ENCODE assay signal across 8 mouse cellular contexts in the genomic region with DNA sequence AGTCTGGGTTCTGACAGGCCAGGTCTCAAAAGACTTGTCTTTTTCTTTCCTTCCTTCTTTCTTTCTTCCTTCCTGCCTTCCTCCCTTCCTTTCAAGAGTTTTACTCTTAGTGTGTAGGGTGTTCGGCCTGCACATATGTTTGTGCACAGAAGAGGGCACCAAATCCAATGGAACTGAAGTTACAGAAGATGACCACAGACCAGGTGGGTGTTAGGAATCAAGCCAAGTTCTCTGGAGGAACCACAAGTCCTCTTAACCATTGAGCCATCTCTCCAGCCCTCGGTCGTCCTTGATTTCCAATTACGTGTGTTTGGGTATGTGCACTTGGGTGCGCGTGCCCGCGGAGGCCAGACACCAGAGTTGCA. TPM values are rescaled to one million over a fixed set of nuclear protein-coding genes. Genes with fewer than 3 reads are reported as not detected.
DNase-seq lines count a peak whose midpoint lies in the region; ATAC-seq and TF ChIP-seq lines count a peak whose summit lies in the region.

No protein-coding gene starts in this region.

- peak overlapping the region; percentile 73 for H3K4me3 ChIP-seq in heart, adult 2 months
- H3K4me3 ChIP-seq in G1E (ENCODE audit: low read depth, low read length) = peak overlapping the region; percentile 85
- H3K4me3 ChIP-seq in forebrain, postnatal 0 days (ENCODE audit: low read depth, low read length) = peak overlapping the region; percentile 94
- H3K4me3 ChIP-seq in megakaryocyte, embryonic 14.5 days (replicated peaks) = peak overlapping the region; percentile 95

- peak overlapping the region; percentile 87 for H3K9ac ChIP-seq in heart, adult 2 months (ENCODE audit: low read depth, low read length)
- peak overlapping the region; percentile 94; the same call in 1 of the 2 replicates for H3K9ac ChIP-seq in forebrain, postnatal 0 days

- H3K4me1 ChIP-seq in heart, adult 2 months (ENCODE audit: control insufficient read depth, insufficient read depth, low read length) = peaks cover 2% of the 10 kb centered on the region; the same call in 1 of the 2 replicates
- H3K4me1 ChIP-seq in G1E (ENCODE audit: insufficient read depth, low read depth, low read length) = peaks cover 22% of the 10 kb centered on the region
- H3K4me1 ChIP-seq in forebrain, postnatal 0 days (ENCODE audit: insufficient read depth) = no peaks in the 10 kb centered on the region
- H3K4me1 ChIP-seq in megakaryocyte, embryonic 14.5 days = peaks cover 33% of the 10 kb centered on the region

- no peaks in the 10 kb centered on the region for H3K9me3 ChIP-seq in G1E (replicated peaks)
- no peaks in the 10 kb centered on the region for H3K9me3 ChIP-seq in forebrain, postnatal 0 days (ENCODE audit: low read length)
- no peaks in the 10 kb centered on the region for H3K9me3 ChIP-seq in megakaryocyte, embryonic 14.5 days

- TF ChIP-seq EP300 in heart, adult 2 months (IDR thresholded peaks at IDR 0.05; ENCODE audit: insufficient read depth, low read depth, low read length) = no peak

- no peak for TF ChIP-seq CTCF in heart, adult 2 months (IDR thresholded peaks at IDR 0.05)
- TF ChIP-seq CTCF in G1E (IDR thresholded peaks at IDR 0.05; ENCODE audit: low read depth, low read length) = no peak
- no peak for TF ChIP-seq CTCF in forebrain, postnatal 0 days (IDR thresholded peaks at IDR 0.05; ENCODE audit: low read depth)

- H3K36me3 ChIP-seq in heart, adult 2 months (ENCODE audit: control insufficient read depth, insufficient read depth, low read length) = peaks cover 3% of the 10 kb centered on the region; the same call in 1 of the 2 replicates
- peaks cover 24% of the 10 kb centered on the region for H3K36me3 ChIP-seq in G1E (replicated peaks)
- H3K36me3 ChIP-seq in forebrain, postnatal 0 days (ENCODE audit: insufficient read depth) = no peaks in the 10 kb centered on the region
- no peaks in the 10 kb centered on the region for H3K36me3 ChIP-seq in megakaryocyte, embryonic 14.5 days (replicated peaks; ENCODE audit: low read length)

- ATAC-seq in G1E (ENCODE audit: extremely low read depth, insufficient number of reproducible peaks, low FRiP score, poor library complexity, severe bottlenecking) = peak; percentile 51; the same call in 1 of the 2 replicates
- ATAC-seq in forebrain, postnatal 0 days = peak; percentile 50

- H3K4me2 ChIP-seq in forebrain, postnatal 0 days (ENCODE audit: low read depth) = peak overlapping the region; percentile 74

- 5% methylated on average over 8 of the region's 8 CpGs for whole genome bisulfite sequencing in heart, adult 2 months
- WGBS in forebrain, postnatal 0 days = 9% methylated on average over 8 of the region's 8 CpGs

- H3K27me3 ChIP-seq in heart, adult 2 months (ENCODE audit: control insufficient read depth, insufficient read depth, low read length) = no peaks in the 10 kb centered on the region
- H3K27me3 ChIP-seq in G1E (ENCODE audit: insufficient read depth, low read length) = no peaks in the 10 kb centered on the region
- H3K27me3 ChIP-seq in forebrain, postnatal 0 days (ENCODE audit: insufficient read depth, low read length) = no peaks in the 10 kb centered on the region
- peaks cover 4% of the 10 kb centered on the region for H3K27me3 ChIP-seq in megakaryocyte, embryonic 14.5 days (replicated peaks)

- intact Hi-C loops in heart, adult 2 months (cut with DNase I) = loop anchor here (2.0 kb wide), 1 partner anchor 51 kb away; the partner anchor contains the start of gene Ndufa12

- no peak for TF ChIP-seq POLR2A in heart, adult 2 months (IDR thresholded peaks at IDR 0.05; ENCODE audit: insufficient read depth, low read depth, low read length)

- peak overlapping the region; percentile 96 for H3K27ac ChIP-seq in heart, adult 2 months
- H3K27ac ChIP-seq in forebrain, postnatal 0 days (ENCODE audit: low read depth, low read length) = no peak overlapping the region; the same call in 1 of the 2 replicates

- DNase-seq in heart, adult 2 months = no peak
- DNase-seq in heart, adult 9 months (ENCODE audit: low spot score in 2 of 2) = no peak
- peak; percentile 22 for DNase-seq in G1E (ENCODE audit: low spot score)
- no peak for DNase-seq in forebrain, postnatal 0 days
- no peak for DNase-seq in adrenal gland, postnatal 4 days (ENCODE audit: low spot score in 2 of 2)
- DNase-seq in thymus, postnatal 0 days (ENCODE audit: low spot score) = no peak
- DNase-seq in cerebellum, adult 11 months = no peak

- H3K79me2 ChIP-seq in heart, adult 2 months (replicated peaks; ENCODE audit: control insufficient read depth, insufficient read depth, low read length) = no peaks in the 10 kb centered on the region

RNA-seq across cellular contexts. Expression of gene Nr2c1, which starts 0.5 kb away (rescaled TPM):
- 1 to 10 TPM; 6.1 to 6.6 TPM for total RNA-seq in heart, adult 2 months (2021)
- 3.3 and 4.3 TPM in 2 replicates for polyA plus RNA-seq in heart, adult 2 months (2012; rRNA removed)
- total RNA-seq in G1E (2014; fragmentation: Nextera tagmentation) = 12.2 and 12.6 TPM in 2 replicates
- total RNA-seq in G1E (2017) = 4.8 and 5.1 TPM in 2 replicates
- 0.80 and 1.1 TPM in 2 replicates for polyA plus RNA-seq in G1E (2012)
- total RNA-seq in forebrain, postnatal 0 days (2014; rRNA removed) = 4.8 and 8.4 TPM in 2 replicates
- polyA plus RNA-seq in forebrain, postnatal 0 days (2015; fragmentation: Nextera tagmentation; extraction: Ambion mirVana) = 2.6 and 3.2 TPM in 2 replicates
- polyA plus RNA-seq in megakaryocyte, embryonic 14.5 days (2012; ENCODE audit: insufficient read depth, low replicate concordance) = 0.67 TPM in 1 of 2 replicates, not detected in the other
- total RNA-seq in adrenal gland, postnatal 4 days (2021) = 10 to 100 TPM; 16.3 to 18.0 TPM
- 6.4 and 7.1 TPM in 2 replicates for polyA plus RNA-seq in thymus, postnatal 0 days (2015; fragmentation: Nextera tagmentation; extraction: Ambion mirVana)

RNA-seq across cellular contexts. Expression of gene Ndufa12, which starts 51.1 kb away (rescaled TPM):
- 100 to 1,000 TPM; 804 to 870 TPM for total RNA-seq in heart, adult 2 months (2021)
- polyA plus RNA-seq in heart, adult 2 months (2012; rRNA removed) = 434 and 515 TPM in 2 replicates
- total RNA-seq in G1E (2014; fragmentation: Nextera tagmentation) = 152 and 233 TPM in 2 replicates
- 269 and 271 TPM in 2 replicates for total RNA-seq in G1E (2017)
- 892 and 1,002 TPM in 2 replicates for polyA plus RNA-seq in G1E (2012)
- total RNA-seq in forebrain, postnatal 0 days (2014; rRNA removed) = 219 and 220 TPM in 2 replicates
- polyA plus RNA-seq in forebrain, postnatal 0 days (2015; fragmentation: Nextera tagmentation; extraction: Ambion mirVana) = 483 and 610 TPM in 2 replicates
- 46.6 and 578 TPM in 2 replicates for polyA plus RNA-seq in megakaryocyte, embryonic 14.5 days (2012; ENCODE audit: insufficient read depth, low replicate concordance)
- 100 to 1,000 TPM; 260 to 285 TPM for total RNA-seq in adrenal gland, postnatal 4 days (2021)
- polyA plus RNA-seq in thymus, postnatal 0 days (2015; fragmentation: Nextera tagmentation; extraction: Ambion mirVana) = 436 and 485 TPM in 2 replicates
